Mouse (Mus musculus) midbrain, embryonic 16.5 days (tissue): ENCODE measurements at regions not wholly inside any gene's neighbourhood (a gene's known extent, or its start where the extent isn't known, plus 50 kb on each side); places are given as distances from the start of the nearest gene placed in this dataset.

Source experiments
- ATAC-seq: fragments of 200-750 bp; cut with Nextera tagmentation; 2 replicates; pipeline ENCODE4 v1.8.0; 2017; ENCODE audit warnings: moderate TSS enrichment
- H3K27ac ChIP-seq: fragments of 300-500 bp; sonication (generic); 2 replicates; pipeline ENCODE4 v1.5.1; 2014; ENCODE audit warnings: mild to moderate bottlenecking, low read length, mixed read lengths
- H3K27me3 ChIP-seq: fragments of 300-500 bp; sonication (generic); 2 replicates; pipeline ENCODE4 v1.6.1; 2014; ENCODE audit warnings: low read depth, low read length, mixed read lengths; ENCODE audit not compliant: control insufficient read depth, insufficient read depth
- H3K36me3 ChIP-seq: fragments of 300-500 bp; sonication (generic); 2 replicates; pipeline ENCODE4 v1.6.1; 2014; ENCODE audit warnings: mild to moderate bottlenecking, low read length, moderate library complexity, mixed read lengths; ENCODE audit not compliant: control insufficient read depth, insufficient read depth
- H3K4me1 ChIP-seq: fragments of 300-500 bp; sonication (generic); 2 replicates; pipeline ENCODE4 v1.6.1; 2014; ENCODE audit warnings: mild to moderate bottlenecking, low read length, mixed read lengths; ENCODE audit not compliant: control insufficient read depth, insufficient read depth
- H3K4me2 ChIP-seq: fragments of 300-500 bp; sonication (generic); 2 replicates; pipeline ENCODE4 v1.6.1; 2014; ENCODE audit warnings: mild to moderate bottlenecking, low read length, mixed read lengths
- H3K4me3 ChIP-seq: fragments of 300-500 bp; sonication (generic); 2 replicates; pipeline ENCODE4 v1.5.1; 2014; ENCODE audit warnings: low read depth, mild to moderate bottlenecking, low read length, moderate library complexity, mixed read lengths
- H3K9ac ChIP-seq: fragments of 300-500 bp; sonication (generic); 2 replicates; pipeline ENCODE4 v1.6.1; 2014; ENCODE audit warnings: low read depth, low read length, mixed read lengths
- H3K9me3 ChIP-seq: fragments of 300-500 bp; sonication (generic); replicated peaks from 2 replicates; pipeline ENCODE4 v1.6.1; 2014; ENCODE audit warnings: mild to moderate bottlenecking, low read length, mixed read lengths; ENCODE audit not compliant: control insufficient read depth, poor library complexity, severe bottlenecking
- WGBS: fragments of 180-500 bp; shearing (Covaris S2); extraction: QIAGEN DNeasy Blood & Tissue Kit; methylation state at CpG from one replicate; pipeline ENCODE4 v1.1.7; 2014; 5-methylcytosine and 5-hydroxymethylcytosine counted together

- H3K9me3 ChIP-seq, result no peaks in the 10 kb centered on the region
- H3K9ac ChIP-seq, result no peak overlapping the region
- no peak for ATAC-seq
- 79% methylated on average over 8 of the region's 8 CpGs for WGBS
- no peak overlapping the region for H3K27ac ChIP-seq
- H3K4me1 ChIP-seq, result peaks cover 5% of the 10 kb centered on the region
- H3K27me3 ChIP-seq, result no peaks in the 10 kb centered on the region
- H3K4me3 ChIP-seq, result no peak overlapping the region
- H3K4me2 ChIP-seq, result no peak overlapping the region
- H3K36me3 ChIP-seq, result no peaks in the 10 kb centered on the region
These were observed 211.5 kb downstream of the Galc start for GRCm38 (mm10) chr12:98047765-98048164.

GRCm38 (mm10) chr12:98046459-98047440 is 212.5 kb downstream of the Galc start:
- 27% methylated on average over 11 of the region's 11 CpGs for WGBS
- Histone ChIP-seq H3K27ac (no peak overlapping the region), H3K4me1 (peaks cover 5% of the 10 kb centered on the region), H3K36me3 (no peaks in the 10 kb centered on the region), H3K4me2 (no peak overlapping the region), H3K9ac (no peak overlapping the region), H3K9me3 (no peaks in the 10 kb centered on the region), H3K27me3 (no peaks in the 10 kb centered on the region), H3K4me3 (no peak overlapping the region)
- ATAC-seq, result no peak; the same call in 1 of the 2 replicates

- no peak overlapping the region for H3K4me3 ChIP-seq
- no peaks in the 10 kb centered on the region for H3K27me3 ChIP-seq
- H3K4me1 ChIP-seq, result peaks cover 5% of the 10 kb centered on the region
- H3K36me3 ChIP-seq, result no peaks in the 10 kb centered on the region
- no peaks in the 10 kb centered on the region for H3K9me3 ChIP-seq
- WGBS, result 56% methylated on average over 5 of the region's 5 CpGs
- ATAC-seq, result no peak; the same call in 1 of the 2 replicates
- no peak overlapping the region for H3K4me2 ChIP-seq
- H3K27ac ChIP-seq, result no peak overlapping the region
- no peak overlapping the region for H3K9ac ChIP-seq
These were observed 213.3 kb downstream of the Galc start for GRCm38 (mm10) chr12:98045784-98046458.

- no peaks in the 10 kb centered on the region for H3K9me3 ChIP-seq
- H3K9ac ChIP-seq, result no peak overlapping the region
- no peak overlapping the region for H3K4me2 ChIP-seq
- no peak for ATAC-seq
- no peaks in the 10 kb centered on the region for H3K27me3 ChIP-seq
- H3K4me1 ChIP-seq, result no peaks in the 10 kb centered on the region
- no peak overlapping the region for H3K4me3 ChIP-seq
- no peaks in the 10 kb centered on the region for H3K36me3 ChIP-seq
- H3K27ac ChIP-seq, result no peak overlapping the region
- WGBS, result 70% methylated on average over 5 of the region's 5 CpGs
These were observed 215.8 kb downstream of the Galc start for GRCm38 (mm10) chr12:98043436-98043835.

- Histone ChIP-seq H3K27ac (no peak overlapping the region), H3K36me3 (no peaks in the 10 kb centered on the region), H3K4me1 (no peaks in the 10 kb centered on the region), H3K9me3 (no peaks in the 10 kb centered on the region), H3K4me3 (no peak overlapping the region), H3K9ac (no peak overlapping the region), H3K27me3 (no peaks in the 10 kb centered on the region), H3K4me2 (no peak overlapping the region)
- no peak for ATAC-seq
- WGBS, result 95% methylated on average over 4 of the region's 4 CpGs
These were observed 219.6 kb downstream of the Galc start for GRCm38 (mm10) chr12:98039677-98040076.

- no peaks in the 10 kb centered on the region for H3K9me3 ChIP-seq
- H3K4me3 ChIP-seq, result no peak overlapping the region
- no peak overlapping the region for H3K9ac ChIP-seq
- whole genome bisulfite sequencing, result 27% methylated on average over 6 of the region's 6 CpGs
- ATAC-seq, result peak; percentile 86
- H3K4me2 ChIP-seq, result no peak overlapping the region; the same call in 1 of the 2 replicates
- H3K27ac ChIP-seq, result peak overlapping the region; percentile 17; the same call in 1 of the 2 replicates
- H3K27me3 ChIP-seq, result no peaks in the 10 kb centered on the region
- peaks cover 6% of the 10 kb centered on the region for H3K4me1 ChIP-seq
- no peaks in the 10 kb centered on the region for H3K36me3 ChIP-seq
These were observed 235.6 kb downstream of the Galc start for GRCm38 (mm10) chr12:98023655-98024054.

- Histone ChIP-seq H3K4me2 (no peak overlapping the region), H3K9ac (no peak overlapping the region), H3K27ac (no peak overlapping the region), H3K9me3 (no peaks in the 10 kb centered on the region), H3K4me3 (no peak overlapping the region), H3K4me1 (no peaks in the 10 kb centered on the region), H3K36me3 (no peaks in the 10 kb centered on the region), H3K27me3 (no peaks in the 10 kb centered on the region)
- 44% methylated on average over 8 of the region's 8 CpGs for WGBS
- no peak for ATAC-seq
These were observed 244.5 kb downstream of the Galc start for GRCm38 (mm10) chr12:98014607-98015278.

GRCm38 (mm10) chr12:98009175-98009574 is 250.1 kb downstream of the Galc start:
- H3K27me3 ChIP-seq, result no peaks in the 10 kb centered on the region
- no peaks in the 10 kb centered on the region; the same call in 1 of the 2 replicates for H3K4me1 ChIP-seq
- no peak overlapping the region for H3K4me3 ChIP-seq
- no peaks in the 10 kb centered on the region for H3K36me3 ChIP-seq
- ATAC-seq, result no peak
- H3K9me3 ChIP-seq, result no peaks in the 10 kb centered on the region
- 96% methylated on average over 2 of the region's 2 CpGs for WGBS
- H3K27ac ChIP-seq, result no peak overlapping the region
- no peak overlapping the region for H3K4me2 ChIP-seq
- H3K9ac ChIP-seq, result no peak overlapping the region
